Mouse (Mus musculus) liver, embryonic 14.5 days (tissue): ENCODE measurements around the gene Rrp1. TPM values are rescaled to one million over a fixed set of nuclear protein-coding genes. Genes with fewer than 3 reads are reported as not detected.

Experiments used
- ATAC-seq: fragments of 200-750 bp; cut with Nextera tagmentation; 2 replicates; pipeline ENCODE4 v1.8.0; 2017; ENCODE audit warnings: moderate number of reproducible peaks, mild to moderate bottlenecking, moderate library complexity; ENCODE audit not compliant: insufficient read depth
- DNase-seq, 3 experiments: peaks; one replicate each; pipeline ENCODE4 v3.0.0-alpha.2; 2012 to 2013; ENCODE audit warnings: low read depth in 3 of 3, low spot score in 3 of 3
- H3K27ac ChIP-seq: fragments of 300-500 bp; sonication (generic); 2 replicates; pipeline ENCODE4 v1.5.1; 2014; ENCODE audit warnings: moderate library complexity, mild to moderate bottlenecking, control low read depth, inconsistent platforms
- H3K27me3 ChIP-seq: fragments of 300-500 bp; sonication (generic); 2 replicates; pipeline ENCODE4 v1.6.1; 2014; ENCODE audit warnings: mild to moderate bottlenecking, low read length, moderate library complexity; ENCODE audit not compliant: control insufficient read depth, insufficient read depth
- H3K36me3 ChIP-seq: fragments of 300-500 bp; sonication (generic); replicated peaks from 2 replicates; pipeline ENCODE4 v1.6.1; 2014; ENCODE audit warnings: low read depth; ENCODE audit not compliant: control insufficient read depth, insufficient read depth
- H3K4me1 ChIP-seq, 2 experiments: fragments of 200-500 bp in 1 of 2; fragments of 300-500 bp in 1 of 2; sonication (generic) in 1 of 2; replicated peaks; 2 replicates each; pipeline ENCODE4 v1.6.1; 2012 to 2014; ENCODE audit warnings: antibody characterized with exemption in 1 of 2, inconsistent platforms in 1 of 2, low read length in 1 of 2; ENCODE audit not compliant: control insufficient read depth in 2 of 2, insufficient read depth in 2 of 2
- H3K4me2 ChIP-seq: fragments of 300-500 bp; sonication (generic); 2 replicates; pipeline ENCODE4 v1.6.1; 2014; ENCODE audit warnings: low read depth, mild to moderate bottlenecking, control low read depth, moderate library complexity
- H3K4me3 ChIP-seq, 2 experiments: fragments of 200-500 bp in 1 of 2; fragments of 300-500 bp in 1 of 2; sonication (generic) in 1 of 2; 2 replicates each; pipeline ENCODE4 v1.5.1; 2012 to 2014; ENCODE audit warnings: low read depth in 2 of 2, low read length in 2 of 2, mild to moderate bottlenecking in 2 of 2, control low read depth in 1 of 2, inconsistent platforms in 1 of 2, moderate library complexity in 1 of 2; ENCODE audit not compliant: insufficient read depth in 1 of 2
- H3K9ac ChIP-seq: fragments of 300-500 bp; sonication (generic); replicated peaks from 2 replicates; pipeline ENCODE4 v1.6.1; 2014; ENCODE audit warnings: mild to moderate bottlenecking, control low read depth, moderate library complexity
- H3K9me3 ChIP-seq: fragments of 300-500 bp; sonication (generic); 2 replicates; pipeline ENCODE4 v1.6.1; 2016; ENCODE audit warnings: low read length, mixed read lengths; ENCODE audit not compliant: control insufficient read depth
- CTCF ChIP-seq: IDR thresholded peaks from 2 replicates; pipeline ENCODE4 v1.5.1; 2016; ENCODE audit warnings: antibody characterized with exemption, low read depth, control low read depth
- EP300 ChIP-seq: IDR thresholded peaks from 2 replicates; pipeline ENCODE4 v1.6.1; 2016; ENCODE audit warnings: antibody characterized with exemption, low read depth
- WGBS: fragments of 180-500 bp; shearing (Covaris S2); extraction: QIAGEN DNeasy Blood & Tissue Kit; methylation state at CpG from one replicate; pipeline ENCODE4 v1.1.7; 2014; ENCODE audit not compliant: insufficient replicate concordance; 5-methylcytosine and 5-hydroxymethylcytosine counted together
- polyA plus RNA-seq, 2 experiments: library from polyadenylated mRNA; depleted of rRNA in 1 of 2; stranded (reverse) in 1 of 2; unstranded in 1 of 2; fragments of >200 nt; fragmentation: Nextera tagmentation in 1 of 2; extraction: Ambion mirVana in 1 of 2; gene quantifications; 2 replicates each; pipeline versions ENCODE4 v1.2.1 to v1.2.3; 2012 to 2014

The Rrp1 gene
- polyA plus RNA-seq (2012; rRNA removed) (43.0 and 69.7 TPM in 2 replicates), polyA plus RNA-seq (2014; fragmentation: Nextera tagmentation; extraction: Ambion mirVana) (79.8 and 89.7 TPM in 2 replicates)

- Histone ChIP-seq H3K27me3 (no peaks in the 10 kb centered on the region), H3K4me2 (peak within 1 kb of the TSS; percentile 88), H3K9me3 (no peaks in the 10 kb centered on the region), H3K36me3 (peaks cover 21% of the 10 kb centered on the region), H3K4me3 (peak within 1 kb of the TSS; percentile 77 to 88), H3K27ac (peak within 1 kb of the TSS; percentile 36), H3K4me1 (peaks cover 0 to 2% of the 10 kb centered on the region in 2 experiments; a peak in 2 of 4 replicates), H3K9ac (peak within 1 kb of the TSS; percentile 88)
- TF ChIP-seq EP300 (no peak), CTCF (peak; percentile 100)
- WGBS, result under 1% methylated on average over 70 of the region's 70 CpGs
- ATAC-seq (peak; percentile 91), DNase-seq (peak; percentile 85 to 89 (median 89))
These were observed at the start of gene Rrp1 for GRCm38 (mm10) chr10:78412319-78413151. Rrp1 (minus strand) TSS chr10:78413043.

DNA sequence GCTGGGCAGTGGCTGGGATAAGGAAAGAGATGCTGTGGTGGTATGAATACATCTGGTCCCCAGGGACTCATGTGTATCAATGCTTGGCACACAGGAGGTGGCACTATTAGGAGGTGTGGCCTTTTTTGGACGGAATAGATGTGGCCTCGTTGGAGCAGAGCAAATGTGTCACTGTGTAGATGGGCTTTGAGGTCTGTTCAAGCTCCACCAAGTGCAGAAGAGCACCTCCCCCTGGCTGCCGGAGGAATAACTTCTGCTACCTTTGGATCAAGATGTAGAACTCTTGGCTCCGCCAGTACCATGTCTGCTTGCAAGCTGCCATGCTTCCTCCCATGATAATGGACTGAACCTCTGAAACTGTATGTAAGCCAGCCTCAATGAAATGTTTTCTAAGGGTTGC lies 48.9 kb upstream of the Rrp1 start:
- DNase-seq (no peak), ATAC-seq (no peak)
- no peak overlapping the region for H3K4me3 ChIP-seq
- H3K4me2 ChIP-seq, result no peak overlapping the region
- WGBS, result 58% methylated on average over 4 of the region's 4 CpGs
- no peaks in the 10 kb centered on the region for H3K9me3 ChIP-seq
- H3K9ac ChIP-seq, result no peak overlapping the region
- peaks cover 6 to 19% of the 10 kb centered on the region in 2 experiments; a peak in 3 of 4 replicates for H3K4me1 ChIP-seq
- H3K27ac ChIP-seq, result no peak overlapping the region
- TF ChIP-seq EP300, result no peak
- peak; percentile 64 for TF ChIP-seq CTCF
- H3K36me3 ChIP-seq, result no peaks in the 10 kb centered on the region
- H3K27me3 ChIP-seq, result no peaks in the 10 kb centered on the region

GRCm38 (mm10) chr10:78460463-78460862 lies 47.6 kb upstream of the Rrp1 start:
- no peak overlapping the region for H3K27ac ChIP-seq
- no peak for ATAC-seq
- H3K9me3 ChIP-seq, result no peaks in the 10 kb centered on the region
- WGBS, result 49% methylated on average over 5 of the region's 5 CpGs
- no peaks in the 10 kb centered on the region for H3K27me3 ChIP-seq
- H3K4me1 ChIP-seq, result peaks cover 6 to 19% of the 10 kb centered on the region in 2 experiments; a peak in 3 of 4 replicates
- H3K9ac ChIP-seq, result no peak overlapping the region
- H3K4me2 ChIP-seq, result no peak overlapping the region
- no peak for TF ChIP-seq CTCF
- no peak for TF ChIP-seq EP300
- DNase-seq, result no peak
- H3K36me3 ChIP-seq, result no peaks in the 10 kb centered on the region
- H3K4me3 ChIP-seq, result no peak overlapping the region

DNA sequence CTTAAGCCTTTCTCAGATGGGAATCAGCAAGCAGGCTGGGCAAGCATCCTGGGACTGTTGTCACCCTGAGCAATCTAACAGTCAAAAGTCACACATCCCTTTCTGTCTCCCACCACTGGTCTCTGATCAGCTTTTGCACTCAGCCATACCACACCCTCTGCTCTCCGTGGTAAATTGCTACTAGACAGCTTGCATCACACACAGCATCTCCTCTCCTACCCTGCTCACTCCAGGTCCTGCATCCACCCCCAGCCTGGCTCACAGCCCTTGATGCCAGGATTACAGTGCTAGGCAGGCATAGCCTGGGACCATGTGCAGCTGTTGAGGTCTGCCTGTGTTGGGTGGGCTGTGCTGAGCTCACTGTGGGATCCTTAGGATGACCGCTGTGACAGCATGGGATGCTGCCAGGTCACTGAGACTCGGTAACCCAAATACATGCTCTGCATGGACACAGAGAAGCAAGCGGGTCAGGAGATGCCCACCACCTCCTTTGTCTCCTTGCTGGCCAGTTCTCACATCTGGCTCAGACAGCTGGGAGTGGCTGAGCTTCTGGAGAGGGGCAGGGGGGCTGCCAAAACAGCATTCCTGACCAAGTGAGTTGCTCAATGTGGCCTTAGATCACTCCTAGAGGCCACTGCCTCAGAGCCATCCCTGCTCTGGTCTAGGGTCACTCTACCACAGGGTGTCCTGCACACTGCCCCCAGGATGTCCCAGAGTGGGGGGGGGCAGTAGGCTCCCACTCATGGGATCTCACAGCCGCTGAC lies 45.7 kb upstream of the Rrp1 start:
- Histone ChIP-seq H3K36me3 (no peaks in the 10 kb centered on the region), H3K4me3 (no peak overlapping the region), H3K9me3 (no peaks in the 10 kb centered on the region), H3K27ac (no peak overlapping the region), H3K9ac (no peak overlapping the region), H3K4me2 (no peak overlapping the region), H3K27me3 (no peaks in the 10 kb centered on the region), H3K4me1 (peaks cover 6 to 12% of the 10 kb centered on the region in 2 experiments; a peak in 3 of 4 replicates)
- DNase-seq, result no peak
- 59% methylated on average over 5 of the region's 5 CpGs for WGBS
- TF ChIP-seq EP300, result no peak
- no peak for TF ChIP-seq CTCF
- ATAC-seq, result peak; percentile 5; the same call in 1 of the 2 replicates
